Mouse (Mus musculus) layer of hippocampus, postnatal 10 days (tissue): ENCODE data around the gene Gm45021. TPM values are rescaled to one million over a fixed set of nuclear protein-coding genes. Genes with fewer than 3 reads are reported as not detected.
A peak's percentile ranks its signal among the peaks of the same experiment; 100 is the strongest.

ENCODE experiments used
- DNase-seq, 2 experiments: peaks; one replicate each; pipeline ENCODE4 v3.0.0; 2021; ENCODE audit warnings: low spot score in 2 of 2
- long read RNA-seq: library from polyadenylated mRNA; stranded (forward); transcript quantifications from one replicate; pipeline ENCODE4 v2.0.0, GENCODE M21; 2023
- total RNA-seq, 2 experiments: library from RNA; stranded (reverse); gene quantifications; 2 replicates each; pipeline ENCODE4 v1.2.3; 2021

The Gm45021 gene
- not detected for total RNA-seq
- long read RNA-seq: 0 reads

DNA sequence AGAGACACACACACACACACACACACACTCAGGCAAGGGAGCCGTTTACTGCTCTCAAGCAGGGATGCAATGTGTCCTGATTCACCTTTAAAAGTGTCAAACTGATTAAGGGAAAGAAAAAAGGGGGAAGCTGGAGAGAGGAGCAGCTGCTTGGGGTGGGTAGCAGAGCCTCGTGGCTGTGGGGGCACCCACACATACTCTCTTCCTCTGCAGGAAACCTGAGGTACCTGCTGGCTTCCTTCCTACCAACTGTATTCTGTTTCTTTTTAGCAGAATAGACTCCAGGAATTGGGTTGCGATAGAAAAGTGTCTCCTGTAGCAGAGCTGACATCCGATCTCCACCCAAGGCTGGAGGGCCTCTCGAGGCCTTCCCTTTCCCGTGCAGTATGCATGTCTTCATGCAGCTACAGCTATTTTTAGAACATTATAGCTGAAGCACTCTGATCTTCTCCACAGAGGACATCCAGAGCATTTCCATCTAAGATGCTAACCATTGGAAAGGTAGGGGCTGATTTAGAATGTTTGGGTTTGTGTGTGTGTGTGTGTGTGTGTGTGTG is at the start of gene Gm45021:
TSS of gene Gm45021 (plus strand) at position 417 of the 557 bp plus-strand sequence.
- no peak for DNase-seq

DNA sequence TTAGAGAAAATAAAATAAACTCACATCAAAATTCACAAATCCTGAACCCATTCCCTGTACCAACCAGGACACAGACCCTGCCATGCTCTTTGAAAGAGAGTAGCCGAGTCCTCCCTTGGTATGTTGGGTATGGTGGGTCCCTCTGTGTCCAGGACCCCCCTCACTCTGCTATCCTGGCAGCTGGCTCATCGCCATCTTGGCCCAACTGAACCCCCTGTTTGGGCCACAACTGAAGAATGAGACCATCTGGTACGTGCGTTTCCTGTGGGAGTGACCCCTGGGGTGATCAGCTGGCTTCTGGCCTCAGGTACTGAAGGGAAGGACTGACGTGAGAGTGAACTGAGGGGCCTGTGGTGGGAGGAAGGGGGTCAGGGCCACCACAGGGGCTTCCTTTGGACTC is 49.5 kb upstream of the Gm45021 start:
- no peak for DNase-seq

DNA sequence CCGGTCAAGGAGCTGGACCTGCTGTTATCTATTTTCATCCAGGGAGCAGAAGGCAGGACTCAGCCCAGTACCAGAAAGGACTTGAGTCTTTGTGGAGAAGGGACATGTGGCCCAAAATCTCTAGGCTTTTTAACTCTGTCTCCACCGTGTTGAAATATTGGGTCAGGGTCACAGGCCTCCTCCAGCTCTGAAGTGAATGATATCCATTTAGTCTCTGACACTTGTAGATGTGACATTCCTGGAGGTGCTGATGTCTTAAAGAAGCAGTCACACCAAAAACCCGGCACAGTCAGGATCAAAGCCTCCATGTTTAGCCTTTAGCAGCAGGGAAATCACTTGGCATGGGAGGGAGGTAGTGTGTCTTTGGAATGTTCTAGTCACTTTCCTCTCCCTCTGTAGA is 48.7 kb upstream of the Gm45021 start:
- no peak for DNase-seq

- DNase-seq: no peak
These were observed 47.6 kb upstream of the Gm45021 start for GRCm38 (mm10) chr6:48541560-48542450.

GRCm38 (mm10) chr6:48542631-48543030 is 46.8 kb upstream of the Gm45021 start:
- no peak for DNase-seq

DNA sequence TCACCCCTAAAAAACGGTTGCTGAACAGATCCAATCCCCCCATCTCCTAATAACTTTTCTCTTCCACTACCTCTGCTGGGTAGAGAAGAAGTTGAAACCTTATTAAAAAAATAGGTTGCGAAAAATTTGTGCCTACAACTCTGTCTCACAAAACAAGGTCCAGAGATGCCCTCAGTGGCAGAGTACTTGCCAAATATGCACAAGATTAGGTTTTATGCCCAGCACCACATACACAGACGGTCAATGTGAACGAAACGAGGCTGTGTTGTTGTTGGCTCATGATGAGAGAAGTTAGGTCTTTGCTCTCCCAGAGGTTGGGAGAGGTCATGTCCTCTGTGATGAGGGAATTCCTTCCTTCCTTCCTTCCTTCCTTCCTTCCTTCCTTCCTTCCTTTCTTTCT is 44.2 kb upstream of the Gm45021 start:
- DNase-seq: no peak

- peak; percentile 47 to 49 for DNase-seq
These were observed 43.1 kb upstream of the Gm45021 start for GRCm38 (mm10) chr6:48546271-48546670.

- DNase-seq: no peak
These were observed 42.6 kb upstream of the Gm45021 start for GRCm38 (mm10) chr6:48546858-48547257.

GRCm38 (mm10) chr6:48548314-48548713 is 41.1 kb upstream of the Gm45021 start:
- DNase-seq: no peak

DNA sequence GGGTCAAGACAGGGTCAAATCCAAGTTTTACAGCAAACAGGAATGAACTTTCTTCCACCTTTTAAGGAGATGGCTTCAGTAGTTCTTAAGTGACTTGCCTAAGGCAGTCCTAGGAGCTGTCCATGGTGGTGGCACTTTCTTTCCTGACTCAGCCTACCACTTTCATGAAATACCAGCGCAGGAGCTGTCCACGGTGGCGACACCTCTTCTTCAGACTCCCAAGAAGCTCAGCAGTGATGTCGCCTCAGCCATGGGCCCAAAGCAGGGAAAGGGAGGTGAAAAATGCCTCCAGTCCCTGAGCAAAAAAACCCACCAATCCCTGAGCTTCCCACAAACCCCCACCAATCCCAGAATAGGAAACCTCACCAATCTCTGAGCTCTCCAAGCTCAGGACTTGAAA is 36.5 kb upstream of the Gm45021 start:
- no peak for DNase-seq

- peak in 1 of 2 experiments; percentile 24 for DNase-seq
These were observed 35.6 kb upstream of the Gm45021 start for GRCm38 (mm10) chr6:48553819-48554218.

DNA sequence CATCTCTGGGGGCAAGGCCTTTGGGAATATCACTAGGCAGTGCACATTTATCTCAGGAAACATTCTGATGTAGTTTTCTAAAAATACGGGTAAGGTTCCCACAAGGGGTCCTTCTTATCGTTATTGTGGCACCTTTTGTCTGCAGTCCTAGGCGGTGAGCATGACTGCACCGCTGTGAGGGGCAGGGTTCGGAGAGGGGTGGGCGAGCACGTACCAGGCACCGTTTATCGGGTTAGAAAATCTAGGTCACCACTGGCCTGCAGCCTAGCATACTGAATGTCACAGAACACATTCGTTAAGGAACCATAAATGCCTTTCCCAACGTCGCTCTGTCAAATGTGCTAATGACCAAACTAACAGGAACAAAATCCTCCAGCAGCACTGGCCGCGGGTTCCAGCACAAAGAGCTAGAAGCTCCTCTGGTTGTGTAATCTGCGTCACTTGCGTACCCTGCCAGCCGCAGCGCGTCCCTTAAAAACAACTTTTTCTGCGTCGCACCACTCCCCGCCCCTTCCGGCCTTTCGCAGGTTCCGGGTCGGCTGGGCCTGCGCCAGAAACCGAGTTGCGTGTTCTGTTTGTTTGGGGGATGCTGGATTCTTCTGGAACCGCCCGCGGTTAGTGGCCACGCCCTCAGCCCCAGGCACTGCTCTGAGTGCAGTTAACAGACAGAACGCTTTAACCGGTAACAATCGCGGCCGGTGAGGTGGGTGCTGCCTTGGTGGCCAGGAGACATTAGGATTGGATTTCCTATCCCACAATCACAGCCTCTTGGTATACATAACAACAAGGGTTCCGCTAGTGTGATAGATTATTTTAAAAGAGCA is 34.9 kb upstream of the Gm45021 start, which contains the start of gene Lrrc61:
TSS of gene Lrrc61 (plus strand) at position 517 of the 824 bp plus-strand sequence.
- peak; percentile 99 for DNase-seq

- peak in 1 of 2 experiments; percentile 58 for DNase-seq
These were observed 34.1 kb upstream of the Gm45021 start for GRCm38 (mm10) chr6:48555104-48555890.

- DNase-seq: no peak
These were observed 33.5 kb upstream of the Gm45021 start for GRCm38 (mm10) chr6:48555956-48556355.

DNA sequence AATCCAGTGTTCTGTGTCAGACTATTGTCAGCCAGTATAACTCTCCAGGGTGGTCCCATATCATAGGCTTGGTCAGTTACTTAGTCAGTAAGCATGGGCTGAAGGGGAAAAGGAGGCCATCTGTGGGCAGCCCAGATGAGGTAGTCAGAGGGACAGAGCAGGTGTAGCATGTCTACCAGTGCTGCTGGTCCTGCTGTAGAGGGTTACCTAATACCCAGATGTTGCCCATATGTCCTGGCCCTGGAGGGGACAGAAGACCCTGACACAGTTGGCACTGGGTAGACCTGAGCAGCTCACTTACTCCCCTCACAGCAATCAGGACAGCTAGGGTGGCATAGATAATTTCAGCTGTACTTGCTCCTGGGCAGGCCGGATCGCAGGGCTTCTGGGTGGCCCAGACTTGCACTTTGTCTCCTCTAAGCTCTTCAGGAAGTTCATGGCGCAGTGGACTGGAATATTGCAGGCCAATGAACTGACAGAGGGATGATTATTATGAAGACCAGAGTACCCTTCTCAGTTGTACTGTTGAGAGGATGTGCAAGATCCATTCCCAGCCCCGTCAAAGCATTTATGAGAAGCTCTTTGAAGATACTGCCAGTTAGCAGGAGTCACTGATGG is 23.6 kb upstream of the Gm45021 start:
- no peak for DNase-seq

DNA sequence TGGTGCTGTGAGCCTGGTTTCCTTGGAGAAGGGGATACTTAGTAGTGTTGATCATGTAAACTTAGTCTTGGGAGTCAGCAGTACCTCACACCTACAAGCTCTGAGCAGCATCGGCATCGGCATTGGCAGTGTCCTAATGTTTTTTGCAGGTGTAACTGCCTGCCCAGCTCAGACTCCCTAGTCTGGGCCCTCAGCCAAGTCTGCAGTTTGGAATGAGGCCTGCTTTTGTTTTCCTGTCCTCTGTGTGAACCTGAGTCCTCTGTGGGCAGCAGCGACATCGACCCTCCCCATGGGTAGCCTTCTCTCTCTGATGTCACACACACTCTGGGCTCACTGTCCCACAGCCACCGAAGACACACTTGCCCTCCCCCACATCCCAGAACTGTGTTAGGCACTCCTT is 23.1 kb upstream of the Gm45021 start:
- peak in 1 of 2 experiments; percentile 33 for DNase-seq

DNA sequence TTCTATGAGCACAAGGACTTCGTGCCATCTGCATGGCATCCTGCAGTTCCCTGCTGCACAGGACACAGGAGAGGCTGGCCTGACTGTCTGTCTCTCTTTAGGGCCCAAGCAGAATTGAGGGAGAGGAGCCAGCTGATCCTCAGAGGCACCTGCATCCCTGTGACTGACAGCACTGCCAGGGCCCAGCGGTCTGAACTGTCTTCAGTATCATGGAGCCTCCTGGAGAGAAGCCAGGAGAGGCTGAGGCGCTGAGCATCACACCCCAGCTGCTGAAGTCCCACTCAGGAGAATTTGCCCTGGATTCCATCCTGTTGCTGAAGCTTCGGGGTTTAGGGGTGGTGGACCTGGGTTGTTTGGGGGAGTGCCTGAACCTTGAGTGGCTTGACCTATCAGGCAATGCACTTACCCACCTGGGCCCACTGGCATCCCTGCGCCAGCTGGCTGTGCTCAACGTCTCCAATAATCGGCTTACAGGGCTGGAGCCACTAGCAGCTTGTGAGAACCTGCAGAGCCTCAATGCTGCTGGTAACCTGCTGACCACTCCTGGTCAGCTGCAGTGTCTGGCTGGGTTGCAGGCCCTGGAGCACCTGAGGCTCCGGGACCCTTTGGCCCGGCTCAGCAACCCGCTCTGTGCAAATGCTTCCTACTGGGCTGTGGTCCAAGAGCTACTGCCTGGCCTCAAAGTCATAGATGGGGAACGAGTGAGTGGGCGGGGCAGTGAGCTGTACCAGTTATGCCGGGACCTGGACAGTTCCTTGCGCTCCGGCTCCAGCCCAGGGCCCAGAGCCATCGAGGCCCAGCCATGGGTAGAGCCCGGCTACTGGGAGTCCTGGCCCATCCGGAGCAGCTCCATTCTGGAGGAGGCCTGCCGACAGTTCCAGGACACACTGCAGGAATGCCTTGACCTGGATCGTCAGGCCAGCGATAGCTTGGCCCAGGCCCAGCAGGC is 21.1 kb upstream of the Gm45021 start:
- DNase-seq: peak in 1 of 2 experiments; percentile 29

DNA sequence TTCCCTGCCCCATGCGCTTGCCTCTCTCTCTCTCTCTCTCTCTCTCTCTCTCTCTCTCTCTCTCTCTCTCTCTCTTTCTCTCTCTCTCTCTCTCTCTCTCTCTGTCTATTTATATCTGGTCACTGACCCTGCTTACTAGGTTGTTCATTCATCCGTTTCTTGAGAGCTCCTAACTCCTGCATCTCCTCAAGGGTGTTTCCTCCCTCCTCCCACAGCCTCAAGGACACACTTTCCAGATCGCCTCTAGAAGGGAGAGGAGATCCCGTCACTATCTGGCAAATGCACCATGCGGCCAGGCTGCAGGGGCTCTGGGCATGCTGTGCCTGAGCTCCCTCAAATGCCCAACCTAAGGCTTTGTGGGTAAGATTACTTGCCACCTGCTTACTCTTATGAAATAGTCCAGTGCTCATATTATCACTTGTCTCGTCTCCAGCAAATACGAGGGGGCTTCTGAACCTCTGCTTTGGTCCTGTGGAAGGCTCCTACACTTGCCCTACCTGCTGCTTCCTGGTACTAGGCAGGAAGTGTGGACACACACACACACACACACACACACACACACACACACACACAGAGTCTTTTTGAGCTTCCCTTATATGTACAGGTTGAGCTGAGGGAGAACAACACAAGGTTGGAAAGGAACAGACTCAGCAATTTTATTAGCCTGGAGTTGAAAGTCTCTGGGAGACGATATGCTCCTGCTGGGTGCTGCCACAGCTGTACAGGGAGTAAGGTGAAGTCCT is 20.2 kb upstream of the Gm45021 start:
- no peak for DNase-seq

GRCm38 (mm10) chr6:48572014-48572413 is 17.4 kb upstream of the Gm45021 start:
- no peak for DNase-seq
